Mouse (Mus musculus) MEL (cell line): ENCODE measurements around the gene Itpr2.

Experiments used
- CTCF ChIP-seq, 3 experiments: IDR thresholded peaks in 2 of 3; conservative IDR thresholded peaks in 1 of 3; 2 replicates each; pipeline ENCODE4 v1.5.1; 2011 to 2012; ENCODE audit warnings: low read length in 3 of 3, low read depth in 2 of 3, mild to moderate bottlenecking in 2 of 3, improper control_type of control experiment in 1 of 3, inconsistent platforms in 1 of 3, mixed read lengths in 1 of 3, moderate library complexity in 1 of 3; ENCODE audit not compliant: control insufficient read depth in 1 of 3, insufficient read depth in 1 of 3, poor library complexity in 1 of 3, severe bottlenecking in 1 of 3
- E2F4 ChIP-seq: IDR thresholded peaks from 2 replicates; pipeline ENCODE4 v1.6.1; 2011; ENCODE audit warnings: low read depth, low read length, improper control_type of control experiment, borderline replicate concordance
- ELF1 ChIP-seq: IDR thresholded peaks from 2 replicates; pipeline ENCODE4 v1.6.1; 2014; ENCODE audit warnings: low read depth, mild to moderate bottlenecking, inconsistent platforms, low read length, improper control_type of control experiment, moderate library complexity
- EP300 ChIP-seq, 2 experiments: IDR thresholded peaks; 2 replicates each; pipeline ENCODE4 v1.6.1; 2011; ENCODE audit warnings: improper control_type of control experiment in 2 of 2, low read length in 2 of 2, low read depth in 1 of 2, mild to moderate bottlenecking in 1 of 2
- ETS1 ChIP-seq: IDR thresholded peaks from 2 replicates; pipeline ENCODE4 v1.6.1; 2012; ENCODE audit warnings: low read depth, mild to moderate bottlenecking, inconsistent platforms, low read length, improper control_type of control experiment, moderate library complexity
- JUND ChIP-seq: IDR thresholded peaks from 2 replicates; pipeline ENCODE4 v1.6.1; 2011; ENCODE audit warnings: low read depth, mild to moderate bottlenecking, improper control_type of control experiment, low read length
- MAX ChIP-seq: IDR thresholded peaks from 2 replicates; pipeline ENCODE4 v1.6.1; 2011; ENCODE audit warnings: low read length, improper control_type of control experiment
- POLR2A ChIP-seq, 2 experiments: IDR thresholded peaks; 2 replicates each; pipeline ENCODE4 v1.6.1; 2011 to 2012; ENCODE audit warnings: low read length in 2 of 2, mild to moderate bottlenecking in 2 of 2, control low read depth in 1 of 2, improper control_type of control experiment in 1 of 2, low read depth in 1 of 2, moderate library complexity in 1 of 2; ENCODE audit not compliant: control insufficient read depth in 1 of 2, insufficient read depth in 1 of 2, poor library complexity in 1 of 2
- RAD21 ChIP-seq: IDR thresholded peaks from 2 replicates; pipeline ENCODE4 v1.6.1; 2011; ENCODE audit warnings: mild to moderate bottlenecking, low read depth, low read length, improper control_type of control experiment

DNA sequence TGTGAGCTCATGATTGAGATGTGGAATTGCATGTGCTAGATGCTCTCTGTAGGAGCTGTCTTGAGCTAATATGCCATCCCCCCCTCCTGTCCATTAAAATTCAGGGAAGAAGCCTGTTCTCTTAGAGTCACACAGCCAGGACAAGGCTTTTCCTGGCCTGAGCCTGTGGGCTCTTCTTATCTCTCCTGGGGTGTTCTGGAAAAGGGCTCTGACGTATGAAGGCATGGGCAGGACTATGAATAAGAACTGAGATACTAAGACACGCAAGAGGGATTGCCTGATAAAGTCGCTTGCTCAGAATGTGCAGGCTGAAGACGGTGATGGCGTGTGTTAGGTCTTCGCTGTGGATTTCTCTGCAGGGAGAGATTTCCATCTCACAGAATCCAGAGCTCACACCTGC, 361.9 kb downstream of the Itpr2 start:
- no peak for TF ChIP-seq RAD21
- TF ChIP-seq ELF1, result no peak
- no peak for TF ChIP-seq POLR2A (IDR thresholded peaks at IDR 0.05; ENCODE audit: control insufficient read depth in 1 of 2, insufficient read depth in 1 of 2, low read depth in 1 of 2, low read length in 2 of 2, poor library complexity in 1 of 2)
- TF ChIP-seq EP300 (IDR thresholded peaks at IDR 0.05; ENCODE audit: low read depth in 1 of 2, low read length in 2 of 2), result no peak
- TF ChIP-seq CTCF (IDR thresholded peaks at IDR 0.05 in 2 of 3, conservative IDR thresholded peaks at IDR 0.05 in 1 of 3; ENCODE audit: control insufficient read depth in 1 of 3, insufficient read depth in 1 of 3, low read depth in 2 of 3, low read length in 3 of 3, poor library complexity in 1 of 3, severe bottlenecking in 1 of 3), result no peak
- no peak for TF ChIP-seq JUND
- TF ChIP-seq MAX, result no peak
- TF ChIP-seq ETS1, result no peak
- no peak for TF ChIP-seq E2F4
